Comparison of ENCODE assay signal across 8 mouse cellular contexts in the genomic region with DNA sequence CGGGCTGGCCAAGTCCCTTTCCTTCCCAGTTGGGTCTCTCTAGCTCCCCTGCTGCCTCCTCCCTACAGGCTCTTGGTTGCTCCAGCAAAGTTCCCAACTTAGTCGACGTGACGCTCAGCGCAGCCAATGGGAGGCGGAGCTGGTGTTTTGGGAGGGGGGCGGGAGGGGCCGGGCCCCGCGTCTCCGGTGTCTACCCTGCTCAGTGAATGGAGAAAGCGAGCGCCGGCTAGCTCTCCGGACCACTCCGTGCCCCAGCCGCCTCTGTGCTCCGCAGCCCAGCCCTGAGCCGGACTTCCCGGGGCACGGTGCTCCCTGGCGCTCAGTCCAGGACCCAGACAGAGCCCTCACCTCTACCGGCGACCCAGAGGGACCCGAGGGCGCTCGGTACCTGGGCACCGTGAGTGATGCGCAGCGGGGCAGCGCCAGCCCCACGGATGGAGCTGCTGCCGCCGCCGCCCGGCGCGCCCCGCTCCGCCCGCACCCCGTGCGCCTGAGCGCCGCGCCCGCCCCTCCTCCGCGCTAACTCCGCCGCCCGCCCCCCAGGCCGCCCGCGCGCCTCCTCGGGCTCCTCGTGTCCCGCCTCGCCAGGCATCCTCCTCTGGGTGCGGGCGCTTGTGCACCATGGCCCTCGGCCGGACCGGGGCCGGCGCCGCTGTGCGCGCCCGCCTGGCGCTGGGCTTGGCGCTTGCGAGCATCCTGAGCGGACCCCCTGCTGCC. TPM values are rescaled to one million over a fixed set of nuclear protein-coding genes. Genes with fewer than 3 reads are reported as not detected.
DNase-seq lines count a peak whose midpoint lies in the region; ATAC-seq and TF ChIP-seq lines count a peak whose summit lies in the region.

A gene (plus strand): TSS at position 331 of the 717 bp plus-strand sequence.

- peak; percentile 48 for TF ChIP-seq CTCF in lung, postnatal 0 days (IDR thresholded peaks at IDR 0.05)

- no peak within 1 kb of the TSS for H3K27ac ChIP-seq in forebrain, embryonic 16.5 days (ENCODE audit: low read length)
- no peak within 1 kb of the TSS for H3K27ac ChIP-seq in lung, postnatal 0 days (ENCODE audit: low read length)

- DNase-seq in WW6 (ENCODE audit: low read depth, low spot score), result peak; percentile 78
- DNase-seq in cerebellum, adult 11-12 months, result peak; percentile 61
- peak; percentile 59 for DNase-seq in heart, postnatal 4 days
- peak; percentile 29 to 59 for DNase-seq in layer of hippocampus, postnatal 10 days (ENCODE audit: low spot score in 2 of 2)
- DNase-seq in lung, postnatal 0 days (ENCODE audit: low spot score), result peak; percentile 77
- DNase-seq in right cerebral cortex, postnatal 36 days (ENCODE audit: low spot score in 2 of 2), result peak; percentile 31 to 38
- no peak for DNase-seq in c-Kit-positive CD71-positive TER-119-positive erythroid progenitor cells, embryonic 14.5 days (ENCODE audit: low spot score)

- peak; percentile 73 for ATAC-seq in forebrain, embryonic 16.5 days
- ATAC-seq in lung, postnatal 0 days, result peak; percentile 75

- peak within 1 kb of the TSS; percentile 58 for H3K9ac ChIP-seq in forebrain, embryonic 16.5 days (replicated peaks; ENCODE audit: low read depth, low read length)
- H3K9ac ChIP-seq in lung, postnatal 0 days (replicated peaks; ENCODE audit: low read depth), result no peak within 1 kb of the TSS; the same call in 1 of the 2 replicates

- 0% methylated on average over 50 of the region's 75 CpGs for WGBS in forebrain, embryonic 16.5 days
- WGBS in lung, postnatal 0 days, result under 1% methylated on average over 30 of the region's 75 CpGs

- H3K9me3 ChIP-seq in forebrain, embryonic 16.5 days (ENCODE audit: control insufficient read depth, low read length), result no peaks in the 10 kb centered on the region
- no peaks in the 10 kb centered on the region for H3K9me3 ChIP-seq in lung, postnatal 0 days (ENCODE audit: low read length)

- H3K27me3 ChIP-seq in forebrain, embryonic 16.5 days (replicated peaks; ENCODE audit: control insufficient read depth, insufficient read depth, low read length), result peaks cover 22% of the 10 kb centered on the region
- H3K27me3 ChIP-seq in lung, postnatal 0 days (replicated peaks; ENCODE audit: insufficient read depth, low read length), result peaks cover 7% of the 10 kb centered on the region

- H3K4me1 ChIP-seq in forebrain, embryonic 16.5 days (replicated peaks; ENCODE audit: control insufficient read depth, insufficient read depth, low read length), result peaks cover 17% of the 10 kb centered on the region
- no peaks in the 10 kb centered on the region; the same call in 1 of the 2 replicates for H3K4me1 ChIP-seq in lung, postnatal 0 days (ENCODE audit: insufficient read depth, low read depth, low read length)

- peak within 1 kb of the TSS; percentile 93 for H3K4me2 ChIP-seq in forebrain, embryonic 16.5 days (ENCODE audit: low read length)
- H3K4me2 ChIP-seq in lung, postnatal 0 days (replicated peaks; ENCODE audit: low read depth, low read length), result peak within 1 kb of the TSS; percentile 69

- peak within 1 kb of the TSS; percentile 62 for H3K4me3 ChIP-seq in forebrain, embryonic 16.5 days (replicated peaks; ENCODE audit: low read length)
- H3K4me3 ChIP-seq in lung, postnatal 0 days (ENCODE audit: low read depth, low read length), result peak within 1 kb of the TSS; percentile 53

- TF ChIP-seq EP300 in lung, postnatal 0 days (IDR thresholded peaks at IDR 0.05), result no peak

- H3K36me3 ChIP-seq in forebrain, embryonic 16.5 days (ENCODE audit: control insufficient read depth, insufficient read depth), result no peaks in the 10 kb centered on the region
- H3K36me3 ChIP-seq in lung, postnatal 0 days (ENCODE audit: insufficient read depth, low read length), result no peaks in the 10 kb centered on the region

RNA-seq across cellular contexts. Expression of the gene that starts here (rescaled TPM):
- polyA plus RNA-seq in forebrain, embryonic 16.5 days (2015; fragmentation: Nextera tagmentation; extraction: Ambion mirVana), result 5.8 and 6.0 TPM in 2 replicates
- total RNA-seq in heart, postnatal 4 days (2021), result 10 to 100 TPM; 28.7 to 31.3 TPM
- total RNA-seq in layer of hippocampus, postnatal 10 days (2021), result 10 to 100 TPM; 98.5 to 98.8 TPM
- polyA plus RNA-seq in lung, postnatal 0 days (2015; fragmentation: Nextera tagmentation; extraction: Ambion mirVana), result 13.1 and 14.2 TPM in 2 replicates
